Mouse (Mus musculus): ENCODE data around the gene Mnd1.

Gene Mnd1

DNA sequence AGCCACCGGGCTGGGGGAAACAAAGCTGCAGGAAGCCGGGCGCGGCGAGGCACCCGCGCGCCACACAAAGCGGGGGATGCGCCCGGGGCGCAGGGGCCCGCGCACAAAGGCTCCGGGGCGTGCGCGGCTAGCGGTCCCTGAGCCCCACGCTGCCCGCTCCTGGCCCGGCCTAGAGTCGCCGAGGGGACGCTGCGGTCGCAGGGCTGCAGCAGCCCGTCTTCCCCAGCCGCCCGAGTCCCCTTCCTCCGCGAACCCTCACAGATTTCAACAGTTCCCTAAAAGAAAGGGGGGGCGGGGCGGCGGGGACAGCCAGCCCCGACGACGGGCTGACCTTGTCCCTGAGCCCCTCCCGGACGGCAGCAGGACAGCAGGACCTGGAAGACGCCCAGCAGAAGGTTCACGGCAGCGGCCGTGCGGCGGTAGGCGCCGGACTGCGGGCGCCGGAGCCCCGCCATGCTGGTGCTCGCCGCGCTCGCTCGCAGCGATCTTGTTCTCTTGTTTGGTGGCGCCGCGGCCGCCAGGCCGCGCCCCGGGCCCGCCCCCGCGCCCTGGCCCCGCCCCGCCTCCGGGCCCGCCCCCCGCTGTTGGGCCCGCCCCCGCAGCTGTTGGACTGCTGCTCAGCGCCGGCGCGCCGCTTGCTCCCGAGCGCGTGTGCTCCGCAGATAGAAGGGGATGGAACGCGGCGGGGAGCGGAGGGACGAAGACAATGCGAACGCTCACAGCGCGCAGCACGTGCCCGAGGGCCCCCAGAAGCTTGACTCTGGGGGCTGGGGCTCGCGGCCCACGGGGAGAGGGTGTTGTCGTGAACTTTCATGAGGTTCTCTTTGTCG lies 115.7 kb downstream of the Mnd1 start, which contains the start of gene Tmem131l:
Tmem131l (minus strand) TSS at position 530 of the 830 bp plus-strand sequence.
- DNase-seq = peak; percentile 66

DNA sequence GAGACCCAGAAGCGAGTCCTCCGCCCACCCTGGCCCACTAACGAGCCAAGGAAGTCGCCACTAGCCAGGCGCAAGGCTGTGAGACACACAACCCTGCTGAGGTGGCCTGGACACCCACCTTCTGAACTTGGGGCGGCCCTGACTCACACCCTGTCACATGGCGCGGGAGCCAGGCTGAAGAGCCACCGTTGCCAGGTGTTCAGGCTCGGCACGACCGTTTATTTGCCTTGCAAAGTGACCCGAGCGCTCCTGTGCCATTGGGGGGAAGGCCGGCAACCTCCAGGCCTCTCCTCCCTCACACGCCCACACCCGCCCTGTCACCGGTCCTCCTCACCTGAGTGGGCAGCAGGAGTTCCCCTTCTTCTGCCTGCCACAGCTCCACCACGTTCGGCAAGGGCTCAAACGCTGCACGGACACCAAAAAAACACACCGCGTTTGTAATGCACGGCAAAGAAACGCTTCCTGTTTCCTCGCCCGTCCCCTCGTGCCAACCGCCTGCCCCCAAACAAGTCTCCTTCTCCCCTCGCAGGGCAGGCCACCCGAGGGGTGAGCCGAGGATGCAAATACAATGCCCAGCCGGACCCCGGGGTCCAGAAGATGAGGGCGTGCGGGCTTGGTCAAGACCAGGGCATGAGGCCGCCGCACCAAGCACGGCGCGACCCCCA lies 116.5 kb downstream of the Mnd1 start:
- DNase-seq = peak; percentile 35

DNA sequence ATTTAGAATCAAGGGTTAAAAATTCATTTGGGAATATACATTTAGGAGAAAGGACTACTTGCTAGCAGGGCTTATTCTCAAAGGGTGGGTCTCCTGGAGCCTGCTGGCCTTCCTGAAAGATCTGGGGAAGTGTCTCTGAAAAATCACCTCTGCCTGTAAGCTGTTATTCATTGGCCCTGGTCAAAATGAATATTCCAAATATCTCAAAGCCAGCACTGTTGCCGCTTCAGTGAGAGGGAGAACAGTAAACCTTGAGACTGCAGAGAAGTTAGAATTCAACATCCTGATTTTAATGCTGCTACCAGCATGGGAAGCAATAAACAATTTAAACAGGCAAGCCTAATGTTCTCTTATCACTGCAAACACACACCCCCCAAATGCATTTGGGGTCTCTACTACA lies 117.5 kb downstream of the Mnd1 start:
- no peak for DNase-seq

Data from cerebellum, adult 11 months (tissue).